Mouse (Mus musculus): ENCODE results near the gene Pkd2.
"Not testable (repeated sequence)": the region's sequence is repeated elsewhere in the genome, so short reads cannot be mapped to it uniquely, and the experiment has no call there.

Gene Pkd2

GRCm38 (mm10) chr5:104458832-104459705 is at the start of gene Pkd2:
Gene Pkd2, plus strand, starts transcription at chr5:104459450.
- DNase-seq: peak; percentile 57

DNA sequence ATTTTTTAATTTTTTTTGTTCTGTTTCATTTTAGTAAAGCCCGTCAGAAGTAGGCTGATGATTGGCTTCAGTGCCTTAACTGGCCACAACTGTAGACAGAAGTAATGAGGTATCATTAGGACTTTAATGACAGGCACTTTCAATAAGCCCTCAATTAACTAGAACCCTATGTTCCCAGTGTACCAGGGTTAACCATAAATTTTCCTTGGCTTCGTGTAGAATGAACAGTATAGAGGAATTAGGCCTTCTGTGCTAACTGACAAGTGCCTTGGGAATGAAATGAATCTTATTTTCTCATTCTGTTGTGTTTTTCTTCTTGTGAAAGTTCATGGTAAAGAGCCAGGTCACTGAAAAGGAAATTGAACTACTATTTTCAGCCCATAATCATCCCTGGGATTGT is 43.3 kb upstream of the Pkd2 start:
- no peak for DNase-seq

GRCm38 (mm10) chr5:104417028-104417427 is 42.2 kb upstream of the Pkd2 start:
- DNase-seq: no peak

DNA sequence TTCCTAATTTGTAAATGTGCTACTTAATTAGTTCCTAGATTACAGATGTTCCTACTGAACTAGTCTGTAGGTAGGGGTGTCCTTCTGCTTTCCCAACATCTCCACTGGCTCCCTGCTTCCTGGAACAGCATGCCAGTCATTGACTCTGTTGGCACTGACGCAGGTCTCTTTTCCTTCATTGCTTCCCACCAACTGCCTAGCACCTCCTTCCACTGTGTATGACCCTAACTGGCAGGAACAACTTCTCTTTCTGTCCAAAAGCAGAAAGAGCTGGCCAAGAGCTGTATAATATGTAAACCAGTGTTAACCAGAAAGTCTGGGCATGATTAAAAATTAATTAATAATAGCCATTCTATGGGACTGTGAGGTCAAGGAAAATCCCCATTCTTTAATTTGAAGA is 41.5 kb upstream of the Pkd2 start:
- DNase-seq: no peak

- DNase-seq: no peak
Observed at GRCm38 (mm10) chr5:104422039-104422438, 37.2 kb upstream of the Pkd2 start.

GRCm38 (mm10) chr5:104423861-104424260 is 35.4 kb upstream of the Pkd2 start:
- no peak for DNase-seq

DNA sequence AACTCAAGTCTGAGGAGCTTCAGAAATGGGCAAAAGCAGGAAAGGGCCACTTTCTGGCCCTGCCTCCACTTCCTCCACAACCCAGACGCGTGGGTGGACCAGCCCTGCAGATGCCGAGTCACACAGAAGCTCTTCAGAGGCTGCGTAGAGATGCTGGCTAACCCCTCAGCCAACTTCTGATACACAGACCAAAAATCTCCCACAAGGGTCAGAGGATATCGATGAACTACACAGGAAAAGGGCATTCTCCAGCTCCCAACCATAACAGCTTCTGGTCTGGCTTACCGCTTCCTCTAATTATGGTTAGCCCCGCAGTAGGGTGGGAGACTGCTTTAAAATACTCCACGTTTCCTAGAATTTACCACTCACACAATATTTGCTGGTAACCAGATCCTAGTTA is 33.3 kb upstream of the Pkd2 start:
- peak; percentile 73 for DNase-seq

- DNase-seq: no peak
Observed at GRCm38 (mm10) chr5:104432886-104433285, 26.4 kb upstream of the Pkd2 start.

DNA sequence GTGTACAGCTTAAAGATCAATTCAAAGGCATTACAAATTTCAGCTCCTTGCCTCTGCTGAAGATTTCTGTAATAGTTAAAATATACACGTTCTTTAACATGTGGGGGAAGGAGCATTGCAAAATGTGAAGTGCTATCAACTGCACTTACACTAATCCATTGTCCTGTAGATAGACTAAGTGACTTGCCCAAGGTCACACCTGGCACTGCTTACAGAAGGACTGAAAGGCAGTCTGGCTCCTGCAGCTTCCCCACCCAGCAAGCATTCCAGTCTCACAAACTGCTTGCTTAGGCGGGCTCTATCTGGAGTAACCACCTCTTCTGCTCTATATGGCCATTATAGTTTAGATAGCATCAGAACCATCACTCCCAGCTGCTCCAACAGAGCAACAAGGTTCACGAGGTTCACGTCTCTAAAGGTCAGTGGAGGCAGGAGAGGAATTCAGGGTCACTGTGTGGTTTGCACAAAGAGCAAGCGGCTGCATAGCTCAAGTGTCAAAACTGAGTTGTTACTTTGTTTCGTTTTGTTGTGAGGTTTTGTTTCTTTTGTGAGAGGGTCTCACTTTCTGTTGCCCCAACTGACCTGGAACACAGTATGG is 25.2 kb upstream of the Pkd2 start:
- DNase-seq: no peak

DNA sequence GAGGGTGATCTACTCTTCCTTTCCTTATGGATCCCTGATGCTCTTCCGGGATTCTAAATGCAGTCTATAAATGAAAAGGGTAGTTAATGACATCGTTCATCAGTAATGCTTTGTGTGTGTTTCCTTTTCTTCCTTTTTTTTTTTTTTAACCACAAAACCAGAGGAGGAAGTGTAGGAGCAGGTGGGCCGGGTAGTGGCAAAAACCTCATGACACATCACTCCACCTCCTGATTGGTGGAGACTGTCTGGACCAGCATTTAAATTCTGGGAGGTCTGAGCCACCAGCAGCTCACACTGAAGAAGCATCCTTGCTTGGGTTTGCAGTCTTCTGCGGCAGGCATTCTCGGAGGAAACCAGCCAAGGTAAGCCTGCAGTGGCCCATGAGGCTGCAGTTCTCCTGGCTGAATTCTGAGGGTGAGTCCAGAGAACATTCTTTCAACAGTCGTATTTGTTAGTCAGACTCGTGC is 24.4 kb upstream of the Pkd2 start, which contains the start of gene Spp1:
Gene Spp1, plus strand, starts transcription at position 284 of the 467 bp plus-strand sequence.
- no peak for DNase-seq

- no peak for DNase-seq
Observed at GRCm38 (mm10) chr5:104436406-104437076, 22.7 kb upstream of the Pkd2 start.

- DNase-seq: no peak
Observed at GRCm38 (mm10) chr5:104442396-104442795, 16.9 kb upstream of the Pkd2 start.

GRCm38 (mm10) chr5:104442850-104443249 is 16.4 kb upstream of the Pkd2 start:
- no peak for DNase-seq

DNA sequence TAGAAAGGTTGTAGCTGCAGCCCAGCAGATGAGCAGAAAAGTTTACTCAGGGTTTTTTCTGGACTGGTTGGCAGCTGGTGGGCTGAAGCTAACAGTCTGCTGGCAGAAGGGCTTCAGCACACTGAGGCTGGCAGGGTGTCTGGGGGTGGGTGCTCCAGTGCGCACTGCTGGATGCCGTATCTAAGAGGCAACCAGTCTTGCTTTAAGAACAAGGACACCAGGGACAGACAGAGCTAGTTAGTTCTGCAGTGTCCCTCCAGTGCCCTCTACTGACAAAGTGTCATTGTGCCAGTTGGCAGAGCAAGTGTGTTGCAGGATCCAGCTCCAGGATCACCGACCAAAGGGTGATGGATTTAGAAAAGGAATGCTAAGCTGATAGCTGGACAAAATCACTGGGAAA is 13.1 kb upstream of the Pkd2 start:
- peak; percentile 80 for DNase-seq

DNA sequence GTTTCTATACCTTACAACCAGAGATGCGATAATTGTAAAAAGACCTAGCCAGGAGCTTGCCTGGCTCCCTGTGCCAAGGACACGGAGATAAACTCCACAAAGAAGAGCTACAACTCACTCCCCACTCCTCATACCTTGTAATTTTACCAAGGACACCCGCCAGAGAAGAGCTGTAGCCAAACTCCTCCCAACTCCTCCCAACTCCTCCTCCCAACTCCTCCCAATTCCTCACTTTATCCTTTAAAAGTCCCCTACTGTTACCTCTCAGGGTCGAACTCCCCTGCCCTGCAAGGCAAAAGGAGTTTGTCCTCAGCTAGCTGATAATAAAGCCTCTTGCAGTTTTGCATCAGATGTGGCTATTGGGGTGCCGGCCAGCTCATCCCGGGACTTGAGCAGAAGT is 10.9 kb upstream of the Pkd2 start:
- DNase-seq: not testable (repeated sequence)

GRCm38 (mm10) chr5:104449491-104449890 is 9.8 kb upstream of the Pkd2 start:
- no peak for DNase-seq

- DNase-seq: no peak
Observed at GRCm38 (mm10) chr5:104453075-104453474, 6.2 kb upstream of the Pkd2 start.

DNA sequence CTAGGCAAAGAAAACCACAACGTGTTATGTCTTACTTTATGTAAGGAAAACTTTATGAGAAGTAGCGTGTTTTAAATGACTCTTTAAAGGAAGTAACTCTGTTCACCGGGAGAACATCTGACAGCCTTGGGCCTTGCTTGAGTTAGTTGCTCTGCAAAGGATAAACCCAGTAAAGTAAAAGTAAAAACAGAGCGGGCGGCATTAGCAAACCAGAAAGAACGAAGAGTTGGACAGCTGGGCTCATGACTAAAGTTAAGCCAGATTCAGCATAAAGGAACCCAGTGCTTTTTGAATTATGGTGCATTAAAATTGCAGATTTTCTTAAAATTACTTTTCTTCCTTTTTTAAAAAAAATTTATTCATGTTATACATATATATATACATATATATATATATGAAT is 4.7 kb upstream of the Pkd2 start:
- DNase-seq: no peak

- DNase-seq: peak; percentile 68
Observed at GRCm38 (mm10) chr5:104459706-104460455, 631 bp downstream of the Pkd2 start.

DNA sequence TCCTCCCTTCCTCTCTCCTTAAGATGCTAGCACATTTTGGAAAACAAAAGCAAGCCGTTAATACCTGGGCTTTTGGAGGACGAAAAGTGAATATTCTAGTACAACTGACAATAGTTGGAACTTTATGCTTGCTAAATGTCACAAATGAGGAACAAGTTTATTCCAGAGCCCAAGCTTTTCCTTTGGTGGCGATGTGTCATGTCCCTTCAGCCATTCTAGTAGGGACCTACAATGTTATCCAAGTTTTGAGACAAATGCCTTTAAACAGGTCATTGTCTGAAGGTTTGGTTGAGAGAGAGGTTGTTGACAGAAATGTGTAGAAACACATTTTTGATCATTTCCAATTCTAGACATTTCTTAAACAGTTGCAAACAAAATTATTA is 1.2 kb downstream of the Pkd2 start:
- no peak for DNase-seq

- no peak for DNase-seq
Observed at GRCm38 (mm10) chr5:104460856-104461255, 1.6 kb downstream of the Pkd2 start.

GRCm38 (mm10) chr5:104465279-104465678 is 6.0 kb downstream of the Pkd2 start:
- DNase-seq: no peak

GRCm38 (mm10) chr5:104465731-104466130 is 6.5 kb downstream of the Pkd2 start:
- DNase-seq: peak; percentile 32

Measured in layer of hippocampus, adult 9-11 months (tissue).